Mouse (Mus musculus): ENCODE measurements around the gene Olfr324. TPM values are rescaled to one million over a fixed set of nuclear protein-coding genes. Genes with fewer than 3 reads are reported as not detected.

Gene Olfr324
- not detected in 2 replicates for polyA plus RNA-seq (2015; fragmentation: Nextera tagmentation; extraction: Ambion mirVana)

GRCm38 (mm10) chr11:58594814-58595213 is at the start of gene Olfr324:
Gene Olfr324, plus strand, starts transcription at chr11:58595114.
- WGBS = 76% methylated on average over 6 of the region's 6 CpGs

GRCm38 (mm10) chr11:58546322-58546721 is 48.6 kb upstream of the Olfr324 start, which contains the start of gene Olfr329-ps:
Gene Olfr329-ps, minus strand, starts transcription at chr11:58546422.
- Histone ChIP-seq H3K4me3 (no peak within 1 kb of the TSS), H3K9ac (no peak within 1 kb of the TSS), H3K36me3 (no peaks in the 10 kb centered on the region), H3K4me2 (no peak within 1 kb of the TSS), H3K27me3 (no peaks in the 10 kb centered on the region), H3K27ac (no peak within 1 kb of the TSS), H3K9me3 (no peaks in the 10 kb centered on the region), H3K4me1 (no peaks in the 10 kb centered on the region)
- ATAC-seq (ENCODE audit: borderline replicate concordance, extremely low read depth, low FRiP score, low TSS enrichment) = no peak
- WGBS = 64% methylated on average over 5 of the region's 5 CpGs

More at GRCm38 (mm10) chr11:58594814-58595213, at the start of gene Olfr324:
- Histone ChIP-seq H3K36me3 (no peaks in the 10 kb centered on the region), H3K4me3 (no peak within 1 kb of the TSS), H3K9me3 (no peaks in the 10 kb centered on the region), H3K4me2 (no peak within 1 kb of the TSS), H3K9ac (no peak within 1 kb of the TSS), H3K4me1 (no peaks in the 10 kb centered on the region), H3K27me3 (no peaks in the 10 kb centered on the region), H3K27ac (no peak within 1 kb of the TSS)
- ATAC-seq (ENCODE audit: borderline replicate concordance, extremely low read depth, low FRiP score, low TSS enrichment) = no peak

- Histone ChIP-seq H3K4me1 (no peaks in the 10 kb centered on the region), H3K27ac (no peak within 1 kb of the TSS), H3K4me2 (no peak within 1 kb of the TSS), H3K4me3 (no peak within 1 kb of the TSS), H3K27me3 (no peaks in the 10 kb centered on the region), H3K9me3 (no peaks in the 10 kb centered on the region), H3K36me3 (no peaks in the 10 kb centered on the region), H3K9ac (no peak within 1 kb of the TSS)
- ATAC-seq (ENCODE audit: borderline replicate concordance, extremely low read depth, low FRiP score, low TSS enrichment) = no peak
- WGBS = 81% methylated on average over 1 of the region's 1 CpGs
These were observed 39.4 kb upstream of the Olfr324 start, which contains the start of gene Olfr328 for GRCm38 (mm10) chr11:58555536-58555935. Gene Olfr328, minus strand, starts transcription at chr11:58555636.

DNA sequence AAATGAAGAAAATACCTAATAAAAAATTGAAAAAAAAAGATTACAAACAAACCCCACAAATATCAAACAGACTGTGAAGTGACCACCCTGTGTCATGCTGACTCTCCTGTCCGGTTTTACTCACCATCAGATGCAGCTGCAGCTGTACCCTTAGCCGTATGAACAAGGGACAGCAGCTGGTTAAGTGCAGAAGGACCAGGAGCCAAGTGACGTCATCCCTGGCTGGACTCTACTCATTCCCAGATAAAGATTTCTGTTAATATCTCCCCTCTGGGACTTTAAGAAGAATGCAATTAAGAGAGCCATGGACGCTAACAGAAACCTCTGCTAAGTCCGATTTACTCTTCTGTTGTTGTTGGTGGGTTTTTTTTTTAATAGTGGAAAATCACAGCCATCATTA is 24.5 kb upstream of the Olfr324 start, which contains the start of gene Olfr224:
Gene Olfr224 (minus strand): TSS at position 149 of the 400 bp plus-strand sequence.
- H3K27me3 ChIP-seq = no peaks in the 10 kb centered on the region
- no peaks in the 10 kb centered on the region for H3K36me3 ChIP-seq
- H3K9ac ChIP-seq = no peak within 1 kb of the TSS
- ATAC-seq (ENCODE audit: borderline replicate concordance, extremely low read depth, low FRiP score, low TSS enrichment) = no peak
- no peak within 1 kb of the TSS for H3K4me3 ChIP-seq
- WGBS = 66% methylated on average over 5 of the region's 5 CpGs
- no peak within 1 kb of the TSS for H3K4me2 ChIP-seq
- H3K27ac ChIP-seq = no peak within 1 kb of the TSS
- H3K4me1 ChIP-seq = no peaks in the 10 kb centered on the region
- no peaks in the 10 kb centered on the region for H3K9me3 ChIP-seq

DNA sequence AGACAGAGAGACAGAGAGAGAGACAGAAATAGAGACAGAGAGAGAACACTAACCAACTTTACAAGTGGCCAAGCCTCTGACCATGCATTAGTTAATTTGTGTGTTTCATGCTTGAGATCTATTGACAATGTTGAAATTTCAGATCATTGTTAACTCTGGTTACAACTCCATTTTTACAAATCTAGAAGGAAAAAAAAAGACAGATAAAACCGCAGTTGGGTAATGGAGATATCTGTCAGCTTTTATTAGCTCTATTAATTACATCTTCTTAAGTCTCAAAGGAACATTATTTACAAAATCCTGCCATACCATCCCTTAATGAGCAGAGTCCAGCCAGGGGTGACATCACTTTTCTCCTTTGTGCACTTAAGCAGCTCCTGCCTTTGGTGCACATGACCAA is 17.5 kb upstream of the Olfr324 start, which contains the start of gene Olfr325:
Gene Olfr325 (plus strand): TSS at position 301 of the 400 bp plus-strand sequence.
- Histone ChIP-seq H3K36me3 (no peaks in the 10 kb centered on the region), H3K4me3 (no peak within 1 kb of the TSS), H3K9me3 (no peaks in the 10 kb centered on the region), H3K9ac (no peak within 1 kb of the TSS), H3K4me2 (no peak within 1 kb of the TSS), H3K4me1 (no peaks in the 10 kb centered on the region), H3K27me3 (no peaks in the 10 kb centered on the region), H3K27ac (no peak within 1 kb of the TSS)
- WGBS = 68% methylated on average over 1 of the region's 1 CpGs
- no peak for ATAC-seq (ENCODE audit: borderline replicate concordance, extremely low read depth, low FRiP score, low TSS enrichment)

GRCm38 (mm10) chr11:58578636-58579035 is 16.3 kb upstream of the Olfr324 start:
- no peaks in the 10 kb centered on the region for H3K27me3 ChIP-seq
- no peaks in the 10 kb centered on the region for H3K36me3 ChIP-seq
- no peak overlapping the region for H3K9ac ChIP-seq
- H3K9me3 ChIP-seq = no peaks in the 10 kb centered on the region
- no peaks in the 10 kb centered on the region for H3K4me1 ChIP-seq
- no peak for ATAC-seq (ENCODE audit: borderline replicate concordance, extremely low read depth, low FRiP score, low TSS enrichment)
- 60% methylated on average over 8 of the region's 8 CpGs for WGBS
- no peak overlapping the region for H3K27ac ChIP-seq
- no peak overlapping the region for H3K4me3 ChIP-seq
- H3K4me2 ChIP-seq = no peak overlapping the region

GRCm38 (mm10) chr11:58587898-58588348 is 7.0 kb upstream of the Olfr324 start:
- no peak overlapping the region for H3K4me3 ChIP-seq
- 67% methylated on average over 7 of the region's 7 CpGs for WGBS

GRCm38 (mm10) chr11:58588620-58589250 is 6.2 kb upstream of the Olfr324 start:
- Histone ChIP-seq H3K4me1 (no peaks in the 10 kb centered on the region), H3K9ac (no peak overlapping the region), H3K36me3 (no peaks in the 10 kb centered on the region), H3K4me2 (no peak overlapping the region), H3K27me3 (no peaks in the 10 kb centered on the region), H3K4me3 (no peak overlapping the region), H3K27ac (no peak overlapping the region), H3K9me3 (no peaks in the 10 kb centered on the region)
- 60% methylated on average over 3 of the region's 3 CpGs for WGBS
- ATAC-seq (ENCODE audit: borderline replicate concordance, extremely low read depth, low FRiP score, low TSS enrichment) = no peak

More at GRCm38 (mm10) chr11:58587898-58588348, 7.0 kb upstream of the Olfr324 start:
- ATAC-seq (ENCODE audit: borderline replicate concordance, extremely low read depth, low FRiP score, low TSS enrichment) = no peak
- no peak overlapping the region for H3K4me2 ChIP-seq
- no peak overlapping the region for H3K9ac ChIP-seq
- no peaks in the 10 kb centered on the region for H3K4me1 ChIP-seq
- no peaks in the 10 kb centered on the region for H3K36me3 ChIP-seq
- no peak overlapping the region for H3K27ac ChIP-seq
- H3K27me3 ChIP-seq = no peaks in the 10 kb centered on the region
- no peaks in the 10 kb centered on the region for H3K9me3 ChIP-seq

DNA sequence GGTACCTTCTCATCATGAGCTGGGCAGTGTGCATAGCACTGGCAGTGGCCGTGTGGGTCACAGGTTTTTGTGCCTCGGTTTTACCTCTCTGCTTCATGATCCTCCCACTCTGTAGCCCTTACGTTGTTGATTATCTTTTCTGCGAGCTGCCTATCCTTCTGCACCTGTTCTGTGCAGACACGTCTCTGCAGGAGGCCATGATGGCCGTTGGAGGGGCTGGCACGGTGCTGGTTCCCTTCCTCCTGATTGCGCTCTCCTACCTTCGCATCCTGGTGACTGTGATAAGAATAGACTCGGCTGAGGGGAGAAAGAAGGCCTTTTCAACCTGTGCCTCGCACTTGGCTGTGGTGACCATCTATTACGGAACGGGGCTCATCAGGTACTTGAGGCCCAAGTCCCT is 2.9 kb downstream of the Olfr324 start:
- no peak overlapping the region for H3K4me2 ChIP-seq
- ATAC-seq (ENCODE audit: borderline replicate concordance, extremely low read depth, low FRiP score, low TSS enrichment) = no peak
- H3K27me3 ChIP-seq = no peaks in the 10 kb centered on the region
- H3K4me3 ChIP-seq = no peak overlapping the region
- no peaks in the 10 kb centered on the region for H3K36me3 ChIP-seq
- H3K4me1 ChIP-seq = no peaks in the 10 kb centered on the region
- no peak overlapping the region for H3K27ac ChIP-seq
- no peaks in the 10 kb centered on the region for H3K9me3 ChIP-seq
- 79% methylated on average over 13 of the region's 13 CpGs for WGBS
- H3K9ac ChIP-seq = no peak overlapping the region

DNA sequence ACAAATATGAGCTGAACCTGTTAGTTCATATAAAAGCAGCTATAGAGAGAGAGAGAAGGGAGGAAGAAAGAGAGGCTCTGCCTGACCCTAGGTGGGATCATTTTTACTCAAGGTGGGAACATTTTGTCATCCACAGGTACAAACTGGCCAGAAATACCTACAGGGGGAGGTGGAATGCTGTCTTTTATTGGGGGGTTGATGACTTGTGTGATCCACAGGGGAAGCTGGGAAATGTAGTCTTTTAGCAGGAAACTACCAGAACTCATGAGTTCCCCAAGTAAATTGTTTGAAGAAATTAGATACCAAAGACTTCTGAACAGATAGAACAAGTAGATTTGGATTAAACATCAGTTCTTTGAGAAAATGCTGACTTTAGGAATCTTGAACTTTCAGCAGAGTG is 7.1 kb downstream of the Olfr324 start:
- Histone ChIP-seq H3K9ac (no peak overlapping the region), H3K27me3 (no peaks in the 10 kb centered on the region), H3K27ac (no peak overlapping the region), H3K4me2 (no peak overlapping the region), H3K9me3 (no peaks in the 10 kb centered on the region), H3K4me3 (no peak overlapping the region), H3K4me1 (no peaks in the 10 kb centered on the region), H3K36me3 (no peaks in the 10 kb centered on the region)
- ATAC-seq (ENCODE audit: borderline replicate concordance, extremely low read depth, low FRiP score, low TSS enrichment) = no peak

- no peak for ATAC-seq (ENCODE audit: borderline replicate concordance, extremely low read depth, low FRiP score, low TSS enrichment)
- Histone ChIP-seq H3K9me3 (no peaks in the 10 kb centered on the region), H3K4me1 (no peaks in the 10 kb centered on the region), H3K9ac (no peak overlapping the region), H3K27ac (no peak overlapping the region), H3K4me3 (no peak overlapping the region), H3K36me3 (no peaks in the 10 kb centered on the region), H3K27me3 (no peaks in the 10 kb centered on the region), H3K4me2 (no peak overlapping the region)
- WGBS = 62% methylated on average over 6 of the region's 6 CpGs
These were observed 8.1 kb downstream of the Olfr324 start for GRCm38 (mm10) chr11:58602800-58603560.

DNA sequence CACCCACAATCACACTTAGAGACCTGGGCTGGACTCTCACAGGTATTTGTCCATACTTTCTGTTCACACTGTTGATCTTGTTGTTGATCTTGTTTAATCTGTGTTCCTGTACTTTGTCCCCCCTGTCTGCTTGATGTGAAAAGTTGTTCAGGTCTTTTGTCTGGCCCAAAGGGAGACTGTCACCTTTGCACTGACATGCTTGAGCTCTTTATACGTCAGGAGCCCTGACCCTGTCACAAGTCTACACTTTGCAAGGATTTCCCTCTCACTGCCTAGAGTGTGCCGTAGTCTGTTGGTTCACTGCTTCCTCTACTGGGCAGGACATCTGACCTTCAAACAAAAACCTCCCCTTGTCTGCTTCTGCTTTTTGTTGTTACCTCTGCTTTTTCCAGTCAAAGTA is 9.8 kb downstream of the Olfr324 start:
- H3K27ac ChIP-seq = no peak overlapping the region
- H3K4me3 ChIP-seq = no peak overlapping the region
- no peaks in the 10 kb centered on the region for H3K4me1 ChIP-seq
- 39% methylated on average over 2 of the region's 2 CpGs for WGBS
- no peaks in the 10 kb centered on the region for H3K9me3 ChIP-seq
- no peaks in the 10 kb centered on the region for H3K36me3 ChIP-seq
- no peaks in the 10 kb centered on the region for H3K27me3 ChIP-seq
- no peak overlapping the region for H3K9ac ChIP-seq
- H3K4me2 ChIP-seq = no peak overlapping the region
- ATAC-seq (ENCODE audit: borderline replicate concordance, extremely low read depth, low FRiP score, low TSS enrichment) = no peak
